Mouse (Mus musculus) ES-E14 (cell line): ENCODE data around the gene Iqca. TPM values are rescaled to one million over a fixed set of nuclear protein-coding genes. Genes with fewer than 3 reads are reported as not detected.

ENCODE experiments used
- DNase-seq: peaks from one replicate; pipeline ENCODE4 v3.0.0-alpha.2; 2013; ENCODE audit warnings: low read depth, low spot score
- H3K27ac ChIP-seq: 2 replicates; pipeline ENCODE4 v1.5.1; 2012; ENCODE audit warnings: low read depth, mild to moderate bottlenecking, low read length, moderate library complexity, mixed read lengths; ENCODE audit not compliant: poor library complexity, insufficient read depth, severe bottlenecking
- H3K36me3 ChIP-seq: 2 replicates; pipeline ENCODE4 v1.6.1; 2012; ENCODE audit warnings: mild to moderate bottlenecking, low read length, moderate library complexity, mixed read lengths; ENCODE audit not compliant: control insufficient read depth, poor library complexity, insufficient read depth, severe bottlenecking
- H3K4me1 ChIP-seq, 2 experiments: fragments of 150-350 bp in 1 of 2; sonication (generic) in 1 of 2; 2 replicates each; pipeline ENCODE4 v1.6.1; 2012; ENCODE audit warnings: low read length in 2 of 2, mild to moderate bottlenecking in 1 of 2, mixed read lengths in 1 of 2; ENCODE audit not compliant: control insufficient read depth in 2 of 2, insufficient read depth in 2 of 2, poor library complexity in 1 of 2
- H3K4me3 ChIP-seq, 2 experiments: fragments of 150-350 bp in 1 of 2; sonication (generic) in 1 of 2; 2 replicates each; pipeline ENCODE4 v1.5.1; 2012; ENCODE audit warnings: low read length in 2 of 2, low read depth in 1 of 2, mild to moderate bottlenecking in 1 of 2, mixed read lengths in 1 of 2; ENCODE audit not compliant: insufficient read depth in 1 of 2, poor library complexity in 1 of 2, severe bottlenecking in 1 of 2
- H3K9ac ChIP-seq: 2 replicates; pipeline ENCODE4 v1.6.1; 2012; ENCODE audit warnings: low read depth, mild to moderate bottlenecking, low read length, mixed read lengths; ENCODE audit not compliant: poor library complexity, insufficient read depth, severe bottlenecking
- H3K9me3 ChIP-seq: fragments of 150-350 bp; sonication (generic); 2 replicates; pipeline ENCODE4 v1.6.1; 2012; ENCODE audit warnings: low read depth, mild to moderate bottlenecking, low read length; ENCODE audit not compliant: control insufficient read depth, insufficient read depth
- CHD2 ChIP-seq: IDR thresholded peaks from 2 replicates; pipeline ENCODE4 v1.6.1; 2014; ENCODE audit warnings: mild to moderate bottlenecking, low read depth, low read length, inconsistent platforms
- HCFC1 ChIP-seq: IDR thresholded peaks from 2 replicates; pipeline ENCODE4 v1.6.1; 2012; ENCODE audit warnings: low read length, inconsistent platforms, borderline replicate concordance; ENCODE audit not compliant: insufficient read depth
- MAFK ChIP-seq: IDR thresholded peaks from 2 replicates; pipeline ENCODE4 v1.6.1; 2014; ENCODE audit warnings: mild to moderate bottlenecking, low read depth, low read length, inconsistent platforms; ENCODE audit not compliant: insufficient read depth
- ZC3H11A ChIP-seq: IDR thresholded peaks from 2 replicates; pipeline ENCODE4 v1.6.1; 2012; ENCODE audit warnings: low read depth, mild to moderate bottlenecking, inconsistent platforms, low read length, borderline replicate concordance
- ZNF384 ChIP-seq: IDR thresholded peaks from 2 replicates; pipeline ENCODE4 v1.6.1; 2012; ENCODE audit warnings: low read depth, low read length, inconsistent platforms
- in situ Hi-C, 2 experiments: fragments of 600-800 bp; cut with MboI; formaldehyde crosslinking; loops; one replicate each; pipeline ENCODE4 v1.15.1; 2025; ENCODE audit warnings: low sequenced_read_pairs in 2 of 2, inconsistent platforms in 1 of 2; ENCODE audit not compliant: unreplicated experiment in 2 of 2
- total RNA-seq: library from RNA; depleted of rRNA; stranded (reverse); fragments of 300-350 nt; gene quantifications from 2 replicates; pipeline ENCODE4 v1.2.3, GENCODE M21; 2012

Gene Iqca
- total RNA-seq, 1 experiment, result 0.27 TPM

- no peak overlapping the region for H3K4me3 ChIP-seq
- H3K4me1 ChIP-seq, result no peaks in the 10 kb centered on the region
- no peak overlapping the region for H3K9ac ChIP-seq
- in situ Hi-C loops, result no loop called here
- TF ChIP-seq MAFK (no peak), ZC3H11A (no peak), CHD2 (no peak), ZNF384 (no peak), HCFC1 (no peak)
- no peaks in the 10 kb centered on the region for H3K9me3 ChIP-seq
- no peaks in the 10 kb centered on the region for H3K36me3 ChIP-seq
- DNase-seq, result no peak
- H3K27ac ChIP-seq, result no peak overlapping the region
Measured at GRCm38 (mm10) chr1:90018071-90018470, 135.1 kb downstream of the Iqca start.

- TF ChIP-seq ZNF384 (no peak), CHD2 (no peak), ZC3H11A (no peak), MAFK (no peak), HCFC1 (no peak)
- Histone ChIP-seq H3K27ac (no peak within 1 kb of the TSS), H3K4me1 (no peaks in the 10 kb centered on the region), H3K36me3 (no peaks in the 10 kb centered on the region), H3K9me3 (no peaks in the 10 kb centered on the region), H3K4me3 (no peak within 1 kb of the TSS), H3K9ac (no peak within 1 kb of the TSS)
- DNase-seq, result no peak
- in situ Hi-C loops, result no loop called here
Measured at GRCm38 (mm10) chr1:90014446-90014845, 138.8 kb downstream of the Iqca start, which contains the start of gene Asb18. Gene Asb18, minus strand, starts transcription at chr1:90014666.

DNA sequence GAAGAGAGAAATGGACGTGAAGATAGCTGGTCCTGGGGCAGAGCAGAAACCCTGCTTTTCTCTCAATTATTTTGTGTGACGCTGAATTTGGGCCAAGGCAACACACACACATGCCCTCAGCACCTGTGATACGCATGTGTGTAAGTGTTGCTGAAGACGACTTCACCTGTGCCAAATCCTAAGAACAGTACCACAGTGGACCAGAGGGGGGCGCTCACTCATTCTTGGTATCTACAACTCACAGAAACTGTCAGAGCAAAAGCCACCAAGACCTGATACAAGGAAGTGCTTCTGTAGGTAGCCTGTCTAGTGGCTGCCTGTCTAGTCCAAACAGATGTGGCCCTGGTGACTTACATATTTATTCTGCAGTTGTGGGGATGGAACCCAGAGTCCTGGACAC lies 139.9 kb downstream of the Iqca start:
- Histone ChIP-seq H3K27ac (no peak overlapping the region), H3K36me3 (no peaks in the 10 kb centered on the region), H3K4me3 (no peak overlapping the region), H3K4me1 (no peaks in the 10 kb centered on the region), H3K9ac (no peak overlapping the region), H3K9me3 (no peaks in the 10 kb centered on the region)
- TF ChIP-seq HCFC1 (no peak), ZC3H11A (0 out of 2 replicates have a peak, but pooled peaks have one; percentile 2)
- peak; percentile 70 for DNase-seq
- in situ Hi-C loops, result no loop called here

GRCm38 (mm10) chr1:90012850-90013249 lies 140.4 kb downstream of the Iqca start:
- Histone ChIP-seq H3K27ac (no peak overlapping the region), H3K9ac (no peak overlapping the region), H3K36me3 (no peaks in the 10 kb centered on the region)

GRCm38 (mm10) chr1:90012168-90012567 lies 141.0 kb downstream of the Iqca start:
- Histone ChIP-seq H3K9me3 (no peaks in the 10 kb centered on the region), H3K27ac (no peak overlapping the region), H3K4me1 (no peaks in the 10 kb centered on the region), H3K9ac (no peak overlapping the region), H3K4me3 (no peak overlapping the region), H3K36me3 (no peaks in the 10 kb centered on the region)
- in situ Hi-C loops, result no loop called here
- TF ChIP-seq ZNF384 (no peak), ZC3H11A (no peak), CHD2 (no peak), HCFC1 (no peak), MAFK (no peak)
- DNase-seq, result no peak

More at GRCm38 (mm10) chr1:90012850-90013249, 140.4 kb downstream of the Iqca start:
- Histone ChIP-seq H3K4me3 (no peak overlapping the region), H3K9me3 (no peaks in the 10 kb centered on the region), H3K4me1 (no peaks in the 10 kb centered on the region)
- in situ Hi-C loops, result no loop called here
- TF ChIP-seq CHD2 (no peak), ZC3H11A (0 out of 2 replicates have a peak, but pooled peaks have one; percentile 12)
- peak; percentile 47 for DNase-seq
